Mouse (Mus musculus): Measurements from ENCODE around the gene Edem3.
"Not testable (repeated sequence)": the region's sequence is repeated elsewhere in the genome, so short reads cannot be mapped to it uniquely, and the experiment has no call there.

Edem3 gene

DNA sequence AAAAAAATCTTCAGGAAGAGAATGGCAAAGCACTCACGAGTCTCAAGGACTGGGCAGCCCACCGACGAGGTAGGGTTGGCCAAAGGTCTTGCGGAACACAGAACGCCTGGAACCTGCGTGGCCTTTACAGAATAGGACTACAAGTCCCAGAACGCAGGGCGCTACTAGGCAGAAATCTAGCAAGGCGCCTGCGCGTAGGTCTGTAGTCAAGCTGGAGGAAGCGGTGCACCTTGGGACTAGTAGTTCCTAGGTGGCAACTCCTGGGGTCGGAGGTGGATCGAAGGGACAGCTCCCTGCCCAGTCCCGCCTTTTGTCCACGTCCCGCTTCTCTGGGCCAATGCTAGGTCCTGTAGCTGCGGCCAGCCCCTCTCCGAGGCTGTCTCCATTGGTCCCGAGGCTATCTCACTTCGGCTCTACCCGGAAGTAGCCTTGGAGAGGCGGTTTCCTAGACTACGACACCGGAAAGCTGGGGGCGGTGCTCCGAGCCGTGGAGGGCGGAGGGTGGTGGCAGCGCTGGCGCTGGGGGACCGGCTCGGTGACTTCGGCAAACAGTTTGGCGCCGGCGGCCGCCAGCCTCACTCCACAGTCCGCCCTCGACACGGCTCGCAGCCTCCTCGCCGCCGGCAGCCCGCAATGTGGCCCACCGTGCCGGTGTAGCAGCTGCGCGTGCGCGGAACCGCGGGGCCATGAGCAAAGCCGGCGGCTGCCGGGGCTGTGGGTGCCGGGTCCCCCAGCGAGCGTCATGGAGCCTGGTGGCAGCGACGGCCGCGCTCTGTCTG, at the start of gene Edem3:
Gene Edem3, plus strand, starts transcription at position 491 of the 779 bp plus-strand sequence.
- DNase-seq (ENCODE audit: low spot score), result peak; percentile 95

DNA sequence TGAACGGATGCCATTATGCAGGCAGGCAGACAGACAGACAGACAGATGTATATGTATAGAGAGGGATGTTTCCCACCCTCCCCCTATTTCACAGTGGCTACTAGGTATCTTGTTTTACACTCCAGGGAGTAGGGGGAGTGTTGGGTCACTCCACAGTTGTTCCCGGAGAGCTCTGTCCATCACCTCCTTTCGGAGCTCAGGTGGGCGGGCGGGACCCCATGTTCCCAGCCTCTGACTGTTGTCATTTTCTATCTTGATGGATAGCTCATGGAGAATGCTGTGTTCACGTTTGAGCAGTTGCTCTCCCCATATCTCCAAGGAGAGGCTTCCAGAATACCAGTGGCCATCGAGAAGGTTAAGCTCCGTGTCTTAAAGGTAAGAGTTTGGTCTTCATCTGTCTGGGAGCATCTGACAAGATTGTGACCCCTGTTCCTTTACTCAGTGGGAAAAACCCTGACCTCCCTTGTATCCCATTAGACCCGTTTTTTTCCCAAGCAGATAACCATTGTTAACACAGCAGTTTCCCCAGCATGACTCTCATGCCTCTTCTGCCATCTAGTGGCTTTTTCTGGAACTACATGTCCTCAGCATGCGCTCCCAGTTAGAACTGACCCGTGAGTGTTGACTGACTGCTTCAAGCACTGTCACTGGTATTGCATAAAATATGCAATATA, 49.3 kb upstream of the Edem3 start:
- peak; percentile 53 for DNase-seq (ENCODE audit: low spot score)

DNA sequence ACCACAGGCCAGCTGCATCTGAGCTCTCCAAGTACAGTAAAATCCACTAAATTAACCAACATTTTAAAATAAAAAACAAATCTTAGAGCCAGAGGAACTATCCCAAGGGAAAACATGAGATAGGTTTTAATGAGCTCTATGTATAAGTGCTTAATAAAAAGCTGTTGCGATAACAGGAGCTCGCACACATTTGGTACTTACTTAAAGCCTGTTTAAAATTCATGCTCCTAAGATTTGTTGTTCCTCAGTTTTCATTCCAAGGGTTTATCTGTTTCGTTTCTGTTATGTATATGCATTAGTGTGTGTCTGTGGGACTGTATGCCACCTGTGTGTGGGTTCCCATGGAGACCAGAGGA, 48.8 kb upstream of the Edem3 start:
- DNase-seq (ENCODE audit: low spot score), result no peak

DNA sequence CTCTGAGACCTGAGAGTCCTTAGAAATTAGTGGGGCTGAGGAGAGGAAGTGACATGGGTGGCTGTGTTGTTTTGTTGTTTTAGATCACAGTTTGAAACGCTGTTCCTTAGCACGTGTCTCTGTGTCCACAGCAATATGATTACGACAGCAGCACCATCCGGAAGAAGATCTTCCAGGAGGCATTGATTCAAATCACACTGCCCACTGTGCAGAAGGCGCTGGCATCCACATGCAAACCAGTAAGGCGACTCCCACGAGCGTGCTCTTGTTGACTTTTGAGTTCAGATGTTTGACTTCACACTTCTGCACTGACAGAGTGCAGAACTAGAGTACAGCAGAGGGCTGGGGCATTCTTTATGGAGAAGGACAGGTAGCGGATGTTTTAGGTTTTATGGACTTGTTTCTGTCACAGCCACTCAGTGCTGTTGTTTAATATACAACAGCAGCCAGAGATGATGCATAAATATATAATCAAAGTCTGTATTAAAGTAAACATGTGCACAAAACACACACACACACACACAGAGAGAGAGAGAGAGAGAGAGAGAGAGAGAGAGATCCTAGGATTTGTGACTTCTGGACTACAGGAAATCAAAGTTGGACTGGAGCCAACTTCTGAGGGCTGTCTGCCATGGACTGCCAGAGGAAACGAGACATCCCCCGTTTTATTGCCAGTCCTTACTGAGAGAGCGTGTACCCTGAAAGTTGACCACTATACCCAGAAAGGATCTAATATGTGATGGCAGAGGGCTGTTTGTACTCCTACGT, 46.0 kb upstream of the Edem3 start:
- DNase-seq (ENCODE audit: low spot score), result no peak

DNA sequence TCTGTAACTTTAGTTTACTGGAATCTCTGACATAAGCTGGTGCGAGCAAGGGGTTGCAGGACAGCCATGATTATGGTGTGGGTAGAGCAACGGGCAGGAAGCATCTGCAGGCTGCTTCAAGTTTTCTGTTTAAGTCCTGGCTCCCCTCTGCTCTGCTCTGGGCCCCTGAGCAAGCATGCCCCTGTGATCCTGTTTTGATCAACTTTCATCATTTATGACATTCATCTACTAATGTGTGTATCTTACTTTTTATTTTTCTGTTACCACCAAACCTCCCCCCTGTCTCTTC, 45.5 kb upstream of the Edem3 start:
- DNase-seq (ENCODE audit: low spot score), result no peak

GRCm38 (mm10) chr1:151710424-151711055, 44.6 kb upstream of the Edem3 start:
- DNase-seq (ENCODE audit: low spot score), result no peak

GRCm38 (mm10) chr1:151711062-151711461, 44.1 kb upstream of the Edem3 start:
- DNase-seq (ENCODE audit: low spot score), result no peak

- DNase-seq (ENCODE audit: low spot score), result no peak
Observed at GRCm38 (mm10) chr1:151712664-151713063, 42.5 kb upstream of the Edem3 start.

- no peak for DNase-seq (ENCODE audit: low spot score)
Observed at GRCm38 (mm10) chr1:151713622-151714021, 41.5 kb upstream of the Edem3 start.

- no peak for DNase-seq (ENCODE audit: low spot score)
Observed at GRCm38 (mm10) chr1:151716024-151716710, 39.0 kb upstream of the Edem3 start.

- DNase-seq (ENCODE audit: low spot score), result no peak
Observed at GRCm38 (mm10) chr1:151717624-151718023, 37.5 kb upstream of the Edem3 start.

GRCm38 (mm10) chr1:151718575-151718974, 36.6 kb upstream of the Edem3 start:
- DNase-seq (ENCODE audit: low spot score), result no peak

- peak; percentile 43 for DNase-seq (ENCODE audit: low spot score)
Observed at GRCm38 (mm10) chr1:151719911-151720310, 35.3 kb upstream of the Edem3 start.

GRCm38 (mm10) chr1:151720566-151720965, 34.6 kb upstream of the Edem3 start:
- no peak for DNase-seq (ENCODE audit: low spot score)

DNA sequence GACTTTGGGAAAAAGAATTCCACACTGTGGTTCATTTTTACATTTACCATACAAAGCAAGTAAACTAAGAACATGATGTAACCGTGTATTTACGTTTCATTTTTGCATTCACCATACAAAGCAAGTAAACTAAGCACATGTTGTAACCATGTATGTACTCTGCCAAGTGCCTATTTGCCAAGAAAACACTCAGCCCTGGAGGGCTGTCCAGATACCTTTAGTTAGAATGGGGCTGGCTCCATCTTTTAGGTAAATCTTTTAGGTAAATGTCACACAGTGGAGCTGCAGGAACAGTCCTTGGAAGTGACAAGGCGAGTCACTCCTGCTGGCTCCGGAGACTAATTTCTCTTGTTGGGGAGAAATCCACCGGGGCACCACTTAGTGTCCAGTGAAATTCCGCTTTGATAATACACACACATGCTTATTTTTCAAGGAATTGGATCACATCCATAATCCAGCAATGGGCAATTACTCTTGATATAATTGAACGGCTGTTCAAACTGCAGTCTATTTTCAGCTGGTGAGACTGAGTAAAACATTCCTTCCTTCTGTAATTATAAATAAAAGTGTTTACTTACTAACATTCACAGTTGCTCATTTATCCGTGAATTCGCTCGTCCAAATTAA, 33.7 kb upstream of the Edem3 start:
- no peak for DNase-seq (ENCODE audit: low spot score)

DNA sequence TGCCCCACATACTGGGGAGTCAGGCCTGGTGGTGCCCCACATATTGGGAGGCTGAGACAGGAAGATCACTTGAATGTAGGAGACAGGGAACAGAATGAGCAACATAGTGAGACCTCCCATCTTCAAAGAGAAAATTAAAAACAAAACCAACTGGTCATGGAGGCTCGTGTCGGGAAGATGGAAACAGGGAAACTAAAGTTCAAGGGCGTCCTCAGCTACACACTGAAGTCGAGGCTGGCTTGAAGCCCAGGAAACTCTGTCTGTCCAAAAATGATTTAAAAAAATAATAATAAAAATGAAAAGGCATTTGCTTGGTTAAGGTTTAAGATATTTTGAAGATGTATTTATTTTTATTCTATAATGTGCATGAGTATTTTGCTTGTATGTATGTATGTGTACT, 31.4 kb upstream of the Edem3 start:
- DNase-seq (ENCODE audit: low spot score), result no peak

DNA sequence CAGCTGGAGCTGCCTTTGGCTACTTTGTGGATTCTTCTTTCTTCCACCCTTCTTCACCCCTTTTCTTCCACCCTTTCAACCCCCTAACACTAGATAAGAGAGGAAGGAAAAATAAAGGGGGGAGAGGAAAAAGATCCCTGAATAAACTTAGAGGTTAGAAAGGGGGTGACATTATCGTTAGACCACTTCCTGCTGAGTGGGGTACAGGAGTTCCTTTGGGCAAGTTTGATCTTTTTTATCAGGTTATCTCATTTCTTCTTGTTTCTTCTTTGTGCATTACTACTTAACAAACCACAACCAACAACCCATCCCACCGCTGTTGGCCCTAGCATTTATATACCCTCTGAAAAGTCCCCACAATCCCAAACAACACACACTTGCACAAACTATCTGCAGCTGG, 29.6 kb upstream of the Edem3 start:
- DNase-seq (ENCODE audit: low spot score), result no peak

DNA sequence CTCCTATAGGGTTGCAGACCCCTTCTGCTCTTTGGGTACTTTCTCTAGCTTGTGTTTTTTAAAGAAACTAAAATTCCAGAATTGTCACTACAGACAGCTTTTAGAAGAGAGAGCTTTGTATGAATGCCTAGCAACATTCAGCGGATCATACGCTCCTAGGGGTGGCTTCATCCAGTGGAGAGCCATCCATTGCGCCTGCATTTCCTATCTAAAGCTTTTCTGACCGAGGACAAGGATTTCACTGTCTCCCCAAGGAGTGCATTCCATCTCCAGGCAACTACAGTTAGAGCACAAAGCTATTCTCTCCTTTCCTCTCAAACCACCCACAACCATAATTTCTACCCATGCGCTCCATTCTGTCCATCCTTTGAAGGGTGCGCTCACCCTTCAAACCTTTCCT, 28.8 kb upstream of the Edem3 start:
- no peak for DNase-seq (ENCODE audit: low spot score)

- DNase-seq (ENCODE audit: low spot score), result no peak
Observed at GRCm38 (mm10) chr1:151728141-151728540, 27.0 kb upstream of the Edem3 start.

GRCm38 (mm10) chr1:151737146-151737545, 18.0 kb upstream of the Edem3 start:
- DNase-seq (ENCODE audit: low spot score), result no peak

DNA sequence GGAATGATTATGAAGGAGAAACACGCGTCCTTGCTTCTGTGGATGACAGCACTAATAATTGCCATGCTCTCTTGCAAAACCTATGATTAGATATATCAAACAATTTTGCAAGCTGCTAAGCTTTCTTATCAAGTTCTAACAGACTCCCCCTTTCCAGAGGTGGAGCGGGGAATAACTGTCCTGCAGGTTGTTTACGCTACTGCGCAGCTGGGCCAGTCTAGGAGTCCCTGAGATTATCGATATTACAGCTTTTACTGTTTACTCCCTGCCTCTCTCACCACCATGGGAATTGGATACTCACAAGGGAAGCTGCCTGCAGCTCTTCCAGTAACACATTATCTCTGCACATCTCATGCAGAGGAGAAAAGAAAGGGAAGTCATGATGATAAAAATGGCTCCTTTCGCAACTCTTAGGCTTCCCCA, 14.0 kb upstream of the Edem3 start:
- no peak for DNase-seq (ENCODE audit: low spot score)

DNA sequence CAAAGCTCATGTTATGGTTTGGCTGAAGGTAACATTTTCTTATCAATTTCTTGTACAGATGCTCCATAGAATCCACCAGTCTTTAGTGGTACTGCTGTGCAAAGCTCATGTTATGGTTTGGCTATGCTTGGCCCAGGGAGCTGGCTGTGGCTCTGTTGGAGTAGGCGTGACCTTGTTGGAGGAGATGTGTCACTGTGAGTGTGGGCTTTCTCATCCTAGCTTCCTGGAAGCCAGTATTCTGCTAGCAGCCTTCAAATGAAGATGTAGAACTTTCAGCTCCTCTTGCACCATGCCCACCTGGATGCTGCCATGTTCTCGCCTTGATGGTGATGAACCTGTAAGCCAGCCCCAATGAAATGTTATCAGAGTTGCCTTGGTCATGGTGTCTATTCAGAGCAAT, 5.3 kb upstream of the Edem3 start:
- not testable (repeated sequence) for DNase-seq (ENCODE audit: low spot score)
